Mouse (Mus musculus): Measurements from ENCODE around the gene Dapp1. TPM values are rescaled to one million over a fixed set of nuclear protein-coding genes. Genes with fewer than 3 reads are reported as not detected.

Gene Dapp1
- 1.8 and 1.9 TPM in 2 replicates for polyA plus RNA-seq (2015; fragmentation: Nextera tagmentation; extraction: Ambion mirVana)

DNA sequence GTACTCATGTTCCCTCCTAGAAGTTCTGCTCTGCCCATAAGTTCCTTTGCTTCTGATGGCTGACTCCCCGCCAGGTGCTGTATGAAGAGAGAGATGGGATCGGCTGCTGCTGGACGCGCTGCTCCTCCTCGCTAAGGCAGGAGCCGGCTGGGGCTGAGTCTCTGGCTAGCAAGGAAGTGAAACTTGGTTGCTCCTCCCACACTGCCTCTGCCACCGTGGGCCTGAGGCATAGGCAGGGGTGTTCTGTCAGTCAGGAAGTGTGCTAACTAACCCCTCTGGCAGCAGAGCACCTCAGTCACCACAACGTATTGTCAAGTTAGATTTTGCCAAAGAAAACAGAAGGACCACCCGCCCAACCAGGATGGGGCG lies at the start of gene Dapp1:
Gene Dapp1 (minus strand): TSS at position 164 of the 369 bp plus-strand sequence.
- H3K4me1 ChIP-seq (replicated peaks), result peaks cover 16% of the 10 kb centered on the region
- H3K27me3 ChIP-seq, result no peaks in the 10 kb centered on the region
- no peak within 1 kb of the TSS for H3K27ac ChIP-seq
- H3K4me2 ChIP-seq, result peak within 1 kb of the TSS; percentile 46
- no peak for ATAC-seq (ENCODE audit: low FRiP score)
- peak within 1 kb of the TSS; percentile 49; the same call in 1 of the 2 replicates for H3K9ac ChIP-seq
- no peaks in the 10 kb centered on the region for H3K9me3 ChIP-seq
- H3K36me3 ChIP-seq, result no peaks in the 10 kb centered on the region
- H3K4me3 ChIP-seq, result peak within 1 kb of the TSS; percentile 21; the same call in 1 of the 2 replicates
- 21% methylated on average over 10 of the region's 10 CpGs for WGBS

DNA sequence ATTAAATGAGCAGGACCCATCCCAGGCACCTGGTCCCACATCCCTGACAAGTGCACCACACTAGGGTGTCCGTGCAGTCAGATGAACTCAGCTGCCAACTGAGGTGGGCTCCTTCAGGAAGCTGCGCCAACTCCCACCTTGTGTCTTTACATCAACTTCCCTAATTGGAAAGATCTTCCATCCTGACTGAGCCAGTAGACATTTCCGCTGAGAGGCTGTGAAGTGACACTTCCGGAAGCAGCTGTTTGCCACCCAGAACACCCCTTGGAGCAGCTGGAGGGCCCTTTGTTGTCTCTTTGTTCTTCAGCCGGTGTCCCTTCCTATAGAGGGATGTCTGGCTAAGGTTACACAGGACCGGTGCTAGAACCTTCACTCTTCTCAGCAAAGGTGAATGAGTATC lies 49.2 kb upstream of the Dapp1 start:
- Histone ChIP-seq H3K27ac (no peak overlapping the region), H3K4me1 (replicated peaks) (no peaks in the 10 kb centered on the region), H3K9ac (no peak overlapping the region), H3K27me3 (no peaks in the 10 kb centered on the region), H3K4me2 (no peak overlapping the region), H3K9me3 (no peaks in the 10 kb centered on the region), H3K36me3 (no peaks in the 10 kb centered on the region), H3K4me3 (no peak overlapping the region)
- no peak for ATAC-seq (ENCODE audit: low FRiP score)
- WGBS, result 84% methylated on average over 6 of the region's 6 CpGs

DNA sequence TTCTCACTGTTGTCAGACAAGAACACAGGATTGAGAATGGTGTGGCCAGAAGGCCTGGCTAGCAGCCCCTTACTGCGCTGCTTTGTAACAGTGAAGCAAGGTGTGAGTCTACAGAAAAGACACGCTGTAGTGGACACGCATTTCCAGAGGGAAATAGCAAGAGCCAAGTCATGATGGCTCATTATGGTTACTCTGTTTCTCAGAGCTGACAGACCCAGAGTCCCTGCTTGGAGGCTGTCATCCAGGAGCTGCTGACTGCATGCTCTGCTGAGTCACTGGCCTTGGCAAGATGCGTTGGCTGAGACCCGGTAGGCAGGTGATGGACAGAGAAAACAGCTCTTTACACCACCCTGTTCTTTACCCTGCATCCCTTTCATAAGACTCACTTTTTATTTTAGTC lies 48.0 kb upstream of the Dapp1 start:
- Histone ChIP-seq H3K27ac (no peak overlapping the region), H3K4me1 (replicated peaks) (no peaks in the 10 kb centered on the region), H3K36me3 (no peaks in the 10 kb centered on the region), H3K4me3 (no peak overlapping the region), H3K27me3 (no peaks in the 10 kb centered on the region), H3K4me2 (no peak overlapping the region), H3K9ac (no peak overlapping the region), H3K9me3 (no peaks in the 10 kb centered on the region)
- WGBS, result 90% methylated on average over 5 of the region's 5 CpGs
- ATAC-seq (ENCODE audit: low FRiP score), result no peak

DNA sequence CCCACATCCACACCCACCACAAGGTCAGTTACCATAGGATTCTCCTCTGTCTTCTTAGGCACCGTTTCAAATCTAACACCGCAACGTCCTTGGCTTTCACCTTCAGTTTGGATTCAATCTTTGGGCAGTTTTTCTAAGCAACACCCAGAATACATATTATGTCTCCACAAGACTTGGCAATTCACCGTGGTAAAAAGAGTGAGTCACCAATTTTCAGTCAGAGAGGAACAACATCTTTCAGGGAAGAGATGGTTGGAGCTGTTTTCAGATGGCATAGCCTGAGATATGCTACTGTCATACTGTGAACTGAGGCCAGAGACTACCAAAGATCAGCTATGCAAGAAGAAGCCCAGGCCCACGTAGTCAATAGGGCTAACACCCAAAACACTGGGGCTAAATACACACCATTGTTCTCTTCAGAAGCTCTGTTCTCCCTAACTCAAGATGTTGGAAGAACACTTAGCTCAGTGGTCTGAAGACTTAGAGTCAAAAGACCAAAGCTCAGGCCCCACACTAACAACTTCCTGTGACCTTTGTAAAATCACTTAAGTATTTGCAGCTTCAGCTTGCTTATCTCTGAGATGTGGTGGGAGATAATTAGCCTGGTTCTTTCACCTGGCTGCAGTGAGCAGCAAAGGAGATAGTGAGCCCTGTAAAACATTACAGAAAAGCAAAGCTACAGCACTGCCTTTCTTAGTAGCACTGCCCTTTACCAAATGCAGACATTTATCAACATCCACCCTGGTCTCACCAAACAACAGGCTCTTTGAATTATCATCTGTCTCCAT lies 46.4 kb upstream of the Dapp1 start:
- Histone ChIP-seq H3K4me2 (no peak overlapping the region), H3K4me3 (no peak overlapping the region), H3K27me3 (no peaks in the 10 kb centered on the region), H3K36me3 (no peaks in the 10 kb centered on the region), H3K4me1 (replicated peaks) (no peaks in the 10 kb centered on the region), H3K9me3 (no peaks in the 10 kb centered on the region), H3K27ac (no peak overlapping the region), H3K9ac (no peak overlapping the region)
- WGBS, result 79% methylated on average over 5 of the region's 5 CpGs
- ATAC-seq (ENCODE audit: low FRiP score), result no peak

DNA sequence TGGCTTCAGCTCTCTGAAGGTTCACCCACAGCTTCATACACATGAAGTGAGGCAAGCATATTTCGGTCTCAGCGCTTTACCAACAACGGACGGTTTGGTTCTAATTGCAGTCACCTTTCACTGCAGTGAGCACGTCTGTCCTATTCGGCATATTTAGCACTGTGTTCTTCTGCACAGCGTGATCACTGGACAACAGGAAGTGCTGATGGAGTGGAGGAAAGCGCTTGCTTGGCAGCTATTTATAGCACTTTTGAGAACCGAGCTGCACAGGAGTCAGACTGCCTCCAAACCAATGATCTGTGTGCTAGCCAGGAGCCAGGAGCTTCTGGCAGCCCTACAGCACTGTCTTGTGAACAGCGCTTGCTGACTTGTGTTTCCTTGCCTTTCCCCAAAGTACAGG lies 44.9 kb upstream of the Dapp1 start:
- H3K27me3 ChIP-seq, result no peaks in the 10 kb centered on the region
- H3K27ac ChIP-seq, result no peak overlapping the region
- H3K4me1 ChIP-seq (replicated peaks), result no peaks in the 10 kb centered on the region
- ATAC-seq (ENCODE audit: low FRiP score), result no peak
- H3K9ac ChIP-seq, result no peak overlapping the region
- 83% methylated on average over 10 of the region's 10 CpGs for WGBS
- no peak overlapping the region for H3K4me2 ChIP-seq
- H3K4me3 ChIP-seq, result no peak overlapping the region
- H3K36me3 ChIP-seq, result no peaks in the 10 kb centered on the region
- no peaks in the 10 kb centered on the region for H3K9me3 ChIP-seq

DNA sequence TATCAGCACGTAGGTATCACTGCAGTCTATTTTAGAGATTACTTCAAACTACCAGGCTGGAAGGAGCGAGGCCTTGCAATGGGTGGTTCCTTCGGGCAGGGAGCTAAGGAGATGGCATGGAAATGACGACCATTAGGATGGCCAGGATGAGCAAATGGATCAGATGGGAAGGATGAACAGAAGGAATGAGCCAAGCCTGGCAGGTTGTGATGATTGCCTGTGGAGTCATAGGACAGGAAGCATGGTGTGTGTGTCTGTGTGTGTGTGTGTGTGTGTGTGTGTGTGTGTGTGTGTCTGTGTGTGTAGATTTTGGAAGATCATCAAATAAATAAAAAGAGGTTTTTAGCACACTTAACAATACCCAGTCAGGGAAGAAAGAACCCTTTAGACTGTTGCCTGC lies 41.3 kb upstream of the Dapp1 start:
- WGBS, result 86% methylated on average over 4 of the region's 4 CpGs
- no peak for ATAC-seq (ENCODE audit: low FRiP score)

DNA sequence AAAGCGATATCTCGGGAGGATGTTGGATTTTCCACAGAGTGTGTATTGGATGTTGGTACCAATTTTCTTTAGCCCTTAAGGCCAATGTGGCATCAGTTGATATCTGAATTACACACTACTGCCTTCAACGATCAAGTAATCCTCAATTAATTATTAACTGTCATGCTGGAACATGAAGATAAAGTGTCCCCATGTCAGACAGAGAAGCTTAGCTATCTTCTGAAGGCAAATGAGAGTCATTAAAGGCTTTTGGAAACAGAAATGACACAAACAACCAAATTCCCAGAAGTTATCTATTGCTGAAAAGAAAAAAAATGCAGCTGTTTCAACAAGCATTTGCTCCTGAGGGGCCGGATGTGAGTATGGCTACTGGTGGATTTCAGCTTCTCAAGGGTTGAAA lies 40.7 kb upstream of the Dapp1 start:
- no peak overlapping the region for H3K4me3 ChIP-seq
- no peaks in the 10 kb centered on the region for H3K9me3 ChIP-seq
- no peaks in the 10 kb centered on the region for H3K36me3 ChIP-seq
- H3K9ac ChIP-seq, result no peak overlapping the region
- no peak for ATAC-seq (ENCODE audit: low FRiP score)
- 82% methylated on average over 4 of the region's 4 CpGs for WGBS
- no peak overlapping the region for H3K27ac ChIP-seq
- H3K27me3 ChIP-seq, result no peaks in the 10 kb centered on the region
- H3K4me1 ChIP-seq (replicated peaks), result peaks cover under 1% of the 10 kb centered on the region; the same call in 1 of the 2 replicates
- H3K4me2 ChIP-seq, result no peak overlapping the region

More for the DNA sequence above, 41.3 kb upstream of the Dapp1 start:
- H3K27me3 ChIP-seq, result no peaks in the 10 kb centered on the region
- no peak overlapping the region for H3K4me2 ChIP-seq
- H3K9ac ChIP-seq, result no peak overlapping the region
- no peaks in the 10 kb centered on the region for H3K36me3 ChIP-seq
- H3K9me3 ChIP-seq, result no peaks in the 10 kb centered on the region
- H3K27ac ChIP-seq, result no peak overlapping the region
- no peak overlapping the region for H3K4me3 ChIP-seq
- no peaks in the 10 kb centered on the region for H3K4me1 ChIP-seq (replicated peaks)

DNA sequence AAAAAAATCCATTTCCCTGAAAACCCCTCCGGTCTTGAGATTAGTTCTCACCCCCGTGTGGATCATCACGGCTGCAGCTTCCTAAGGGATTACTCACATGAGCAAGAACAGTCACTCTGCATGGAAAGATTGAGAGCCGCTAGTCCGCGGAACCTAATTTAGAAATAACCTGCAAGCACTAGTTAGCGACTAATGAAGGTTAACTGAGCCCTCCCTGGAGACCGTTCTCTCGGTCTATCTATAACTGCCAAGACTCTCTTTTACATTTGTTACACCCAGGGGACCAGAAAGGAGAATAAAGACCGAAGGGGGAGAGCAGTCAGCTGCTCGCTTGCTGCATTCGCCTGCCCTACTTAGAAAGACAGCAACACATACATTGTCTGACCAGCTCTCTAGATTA lies 35.5 kb upstream of the Dapp1 start:
- H3K4me1 ChIP-seq (replicated peaks), result peaks cover 2% of the 10 kb centered on the region; the same call in 1 of the 2 replicates
- H3K9me3 ChIP-seq, result no peaks in the 10 kb centered on the region
- peak overlapping the region; percentile 46 for H3K27ac ChIP-seq
- peak overlapping the region; percentile 36 for H3K4me2 ChIP-seq
- no peaks in the 10 kb centered on the region for H3K27me3 ChIP-seq
- ATAC-seq (ENCODE audit: low FRiP score), result peak; percentile 78
- H3K9ac ChIP-seq, result no peak overlapping the region
- WGBS, result 47% methylated on average over 12 of the region's 12 CpGs
- H3K4me3 ChIP-seq, result peak overlapping the region; percentile 8; the same call in 1 of the 2 replicates
- no peaks in the 10 kb centered on the region for H3K36me3 ChIP-seq

DNA sequence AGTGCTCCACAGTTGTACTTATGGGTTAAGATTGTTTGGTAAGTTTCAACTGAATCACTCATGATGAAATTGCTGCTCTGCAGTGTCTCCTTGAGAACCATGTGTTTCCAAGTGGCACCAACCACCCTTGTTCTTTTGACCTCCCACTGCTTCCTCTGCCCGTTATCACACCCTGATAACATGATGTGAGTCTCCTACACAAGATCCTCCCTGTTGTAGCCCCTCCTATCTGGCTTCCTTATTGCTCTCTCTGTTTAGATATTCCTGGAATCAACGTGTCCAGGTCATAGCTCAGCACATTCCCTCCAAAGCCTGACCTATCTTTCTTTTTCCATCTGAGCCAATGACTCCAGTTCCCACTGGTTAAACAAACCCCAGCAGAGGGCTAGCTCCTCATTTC lies 33.4 kb upstream of the Dapp1 start:
- no peak overlapping the region for H3K9ac ChIP-seq
- peaks cover 2% of the 10 kb centered on the region; the same call in 1 of the 2 replicates for H3K4me1 ChIP-seq (replicated peaks)
- WGBS, result 89% methylated on average over 2 of the region's 2 CpGs
- H3K4me2 ChIP-seq, result no peak overlapping the region
- H3K27me3 ChIP-seq, result no peaks in the 10 kb centered on the region
- no peaks in the 10 kb centered on the region for H3K36me3 ChIP-seq
- no peak for ATAC-seq (ENCODE audit: low FRiP score)
- H3K4me3 ChIP-seq, result no peak overlapping the region
- no peaks in the 10 kb centered on the region for H3K9me3 ChIP-seq
- no peak overlapping the region for H3K27ac ChIP-seq

DNA sequence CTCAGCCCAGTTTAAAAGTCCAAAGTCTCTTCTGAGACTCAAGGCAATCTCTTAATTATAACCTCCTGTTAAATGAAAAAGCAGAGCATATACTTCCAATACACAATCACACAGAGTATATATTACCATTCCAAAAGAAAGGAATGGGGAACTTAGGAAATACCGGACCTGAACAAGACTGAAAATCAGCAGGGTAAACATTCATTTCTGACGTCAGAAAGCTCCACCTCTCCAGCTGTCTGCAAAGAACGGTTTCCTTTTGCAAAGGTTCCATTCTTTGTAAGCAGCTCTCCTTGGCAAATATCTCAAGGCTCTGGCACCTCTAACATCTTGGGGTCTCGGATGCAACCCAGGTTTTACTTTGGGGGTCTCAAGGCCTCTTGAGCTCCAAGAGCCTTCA lies 31.0 kb upstream of the Dapp1 start:
- no peak overlapping the region for H3K4me3 ChIP-seq
- no peaks in the 10 kb centered on the region for H3K27me3 ChIP-seq
- H3K36me3 ChIP-seq, result no peaks in the 10 kb centered on the region
- H3K4me2 ChIP-seq, result no peak overlapping the region
- H3K9ac ChIP-seq, result no peak overlapping the region
- no peaks in the 10 kb centered on the region for H3K9me3 ChIP-seq
- ATAC-seq (ENCODE audit: low FRiP score), result no peak
- 66% methylated on average over 4 of the region's 4 CpGs for WGBS
- peaks cover 2% of the 10 kb centered on the region; the same call in 1 of the 2 replicates for H3K4me1 ChIP-seq (replicated peaks)
- no peak overlapping the region for H3K27ac ChIP-seq

DNA sequence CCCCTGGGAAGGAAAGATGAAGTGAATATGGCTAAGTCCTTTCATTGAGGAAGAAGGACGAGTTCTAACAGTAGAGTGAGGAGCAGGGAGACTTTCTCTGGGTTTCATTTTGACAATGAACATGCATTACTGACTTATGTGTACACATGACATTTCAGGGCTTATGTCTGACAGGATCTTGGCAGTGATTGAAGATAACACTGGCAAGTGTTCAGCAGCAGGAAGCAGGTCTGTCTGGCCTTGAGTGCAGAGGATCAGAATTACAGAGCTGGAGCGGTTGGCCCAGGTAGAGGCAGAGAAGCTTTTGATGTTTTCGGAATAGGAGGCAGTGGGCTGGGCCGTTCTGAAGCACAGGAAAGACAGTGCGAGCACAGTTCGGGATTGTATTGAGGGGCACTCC lies 26.8 kb upstream of the Dapp1 start:
- no peak overlapping the region for H3K4me3 ChIP-seq
- H3K9ac ChIP-seq, result no peak overlapping the region
- H3K36me3 ChIP-seq, result no peaks in the 10 kb centered on the region
- 89% methylated on average over 6 of the region's 6 CpGs for WGBS
- no peak for ATAC-seq (ENCODE audit: low FRiP score)
- H3K27me3 ChIP-seq, result no peaks in the 10 kb centered on the region
- peaks cover 8% of the 10 kb centered on the region for H3K9me3 ChIP-seq
- no peaks in the 10 kb centered on the region for H3K4me1 ChIP-seq (replicated peaks)
- no peak overlapping the region for H3K27ac ChIP-seq
- no peak overlapping the region for H3K4me2 ChIP-seq

DNA sequence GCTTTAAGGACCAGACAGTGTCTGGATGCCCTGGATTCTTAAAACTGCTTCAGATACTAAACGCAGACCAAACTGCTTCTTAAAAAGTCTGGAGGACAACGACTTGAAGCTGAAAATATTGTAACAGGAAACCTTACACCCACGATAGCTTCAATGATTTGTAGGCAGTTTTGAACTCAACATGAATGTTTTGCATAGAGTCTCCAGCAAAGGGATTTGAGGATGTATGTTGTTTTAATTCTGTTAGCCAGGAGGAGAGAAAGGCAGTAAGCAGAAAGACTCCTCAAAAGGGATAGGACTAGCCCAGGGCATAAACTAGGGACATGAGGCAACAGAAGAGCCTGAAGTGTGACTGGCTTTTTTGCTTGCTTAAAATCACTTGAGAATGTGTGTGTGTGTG lies 25.6 kb upstream of the Dapp1 start:
- no peaks in the 10 kb centered on the region for H3K4me1 ChIP-seq (replicated peaks)
- no peak for ATAC-seq (ENCODE audit: low FRiP score)
- H3K9ac ChIP-seq, result no peak overlapping the region
- H3K4me2 ChIP-seq, result no peak overlapping the region
- no peak overlapping the region for H3K27ac ChIP-seq
- H3K27me3 ChIP-seq, result no peaks in the 10 kb centered on the region
- no peak overlapping the region for H3K4me3 ChIP-seq
- no peaks in the 10 kb centered on the region for H3K36me3 ChIP-seq
- peaks cover 8% of the 10 kb centered on the region for H3K9me3 ChIP-seq
- 91% methylated on average over 3 of the region's 3 CpGs for WGBS

DNA sequence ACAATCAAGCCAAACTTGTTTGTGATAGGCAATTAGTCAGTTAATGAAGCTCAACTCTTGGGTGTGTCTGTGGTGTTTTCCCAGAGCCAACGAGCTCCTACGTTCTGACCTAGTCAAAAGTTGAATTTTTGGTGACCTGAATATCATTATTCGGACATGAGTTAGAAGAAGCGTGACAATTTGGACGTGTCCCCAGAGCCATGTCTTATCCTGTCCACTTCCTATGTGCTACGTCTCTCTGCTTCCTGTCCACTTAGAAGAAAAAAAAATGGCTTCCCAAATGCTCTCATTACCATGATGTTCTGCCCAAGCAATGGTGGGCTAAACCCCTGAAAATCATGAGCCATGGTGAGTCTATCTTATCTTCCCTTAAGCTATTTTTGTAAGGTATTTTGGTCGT lies 21.9 kb upstream of the Dapp1 start:
- Histone ChIP-seq H3K4me2 (no peak overlapping the region), H3K9me3 (peaks cover 8% of the 10 kb centered on the region), H3K27me3 (no peaks in the 10 kb centered on the region), H3K36me3 (no peaks in the 10 kb centered on the region), H3K9ac (no peak overlapping the region), H3K4me1 (replicated peaks) (peaks cover 9% of the 10 kb centered on the region; the same call in 1 of the 2 replicates), H3K27ac (no peak overlapping the region), H3K4me3 (no peak overlapping the region)
- no peak for ATAC-seq (ENCODE audit: low FRiP score)
- 90% methylated on average over 7 of the region's 7 CpGs for WGBS

Data from hindbrain, embryonic 13.5 days (tissue).